Mouse (Mus musculus): ENCODE results near the gene B4galnt1. TPM values are rescaled to one million over a fixed set of nuclear protein-coding genes. Genes with fewer than 3 reads are reported as not detected.
"Not testable (repeated sequence)": the region's sequence is repeated elsewhere in the genome, so short reads cannot be mapped to it uniquely, and the experiment has no call there.

The B4galnt1 gene
- total and polyA plus RNA-seq, 3 experiments: 0.98 to 17.5 (median 2.3) TPM

GRCm38 (mm10) chr10:127147135-127147534 is 17.9 kb upstream of the B4galnt1 start:
- TF ChIP-seq ZNF384 (IDR thresholded peaks at IDR 0.05; ENCODE audit: low read depth, low read length): no peak
- no peak for TF ChIP-seq ZKSCAN1 (IDR thresholded peaks at IDR 0.05; ENCODE audit: borderline replicate concordance, low read depth, low read length)
- TF ChIP-seq HCFC1 (IDR thresholded peaks at IDR 0.05; ENCODE audit: low read depth, low read length): no peak
- no peak for TF ChIP-seq TCF12 (IDR thresholded peaks at IDR 0.05; ENCODE audit: low read depth, low read length)
- TF ChIP-seq ELF1 (IDR thresholded peaks at IDR 0.05; ENCODE audit: low read depth, low read length): no peak
- TF ChIP-seq CTCF (conservative IDR thresholded peaks at IDR 0.05 in 1 of 2, IDR thresholded peaks at IDR 0.05 in 1 of 2; ENCODE audit: low read depth in 2 of 2, low read length in 2 of 2): no peak
- H3K36me3 ChIP-seq (replicated peaks in 1 of 2; ENCODE audit: control insufficient read depth in 1 of 2, insufficient read depth in 1 of 2, low read length in 1 of 2): no peaks in the 10 kb centered on the region
- H3K9ac ChIP-seq (ENCODE audit: insufficient read depth, low read depth): no peak overlapping the region
- no peak overlapping the region for H3K4me2 ChIP-seq (ENCODE audit: insufficient read depth, low read depth, poor library complexity, severe bottlenecking)
- in situ Hi-C loops (cut with MboI; ENCODE audit: low pct_ligation_motif_present, low pct_unique_long_range_greater_than_20kb, low sequenced_read_pairs): no loop called here
- no peak overlapping the region for H3K4me3 ChIP-seq (replicated peaks in 1 of 3; ENCODE audit: low read depth in 2 of 3, low read length in 2 of 3, poor library complexity in 1 of 3)
- H3K9me3 ChIP-seq (replicated peaks; ENCODE audit: low read length): peaks cover under 1% of the 10 kb centered on the region
- peaks cover 2 to 13% of the 10 kb centered on the region in 2 experiments; a peak in 2 of 4 replicates for H3K4me1 ChIP-seq (ENCODE audit: control insufficient read depth in 1 of 2, insufficient read depth in 2 of 2)
- H3K27me3 ChIP-seq (replicated peaks): no peaks in the 10 kb centered on the region
- no peak for DNase-seq (ENCODE audit: extremely low read depth)
- no peaks in the 10 kb centered on the region for H3K79me2 ChIP-seq (replicated peaks; ENCODE audit: control insufficient read depth, extremely low read depth, insufficient read depth, poor library complexity, severe bottlenecking)
- dilution Hi-C loops (cut with MboI; ENCODE audit: extremely low pct_ligation_motif_present, extremely low pct_unique_long_range_greater_than_20kb, low sequenced_read_pairs): no loop called here
- no peak overlapping the region for H3K27ac ChIP-seq (ENCODE audit: insufficient read depth, low read depth)

GRCm38 (mm10) chr10:127150471-127150872 is 14.6 kb upstream of the B4galnt1 start:
- Histone ChIP-seq H3K9me3 (replicated peaks; ENCODE audit: low read length) (peaks cover 3% of the 10 kb centered on the region), H3K4me1 (ENCODE audit: control insufficient read depth in 1 of 2, insufficient read depth in 2 of 2) (peaks cover 0 to 2% of the 10 kb centered on the region in 2 experiments; a peak in 1 of 4 replicates), H3K79me2 (replicated peaks; ENCODE audit: control insufficient read depth, extremely low read depth, insufficient read depth, poor library complexity, severe bottlenecking) (no peaks in the 10 kb centered on the region), H3K27ac (ENCODE audit: insufficient read depth, low read depth) (no peak overlapping the region), H3K9ac (ENCODE audit: insufficient read depth, low read depth) (no peak overlapping the region), H3K27me3 (replicated peaks) (no peaks in the 10 kb centered on the region), H3K36me3 (replicated peaks in 1 of 2; ENCODE audit: control insufficient read depth in 1 of 2, insufficient read depth in 1 of 2, low read length in 1 of 2) (no peaks in the 10 kb centered on the region), H3K4me2 (ENCODE audit: insufficient read depth, low read depth, poor library complexity, severe bottlenecking) (no peak overlapping the region), H3K4me3 (replicated peaks in 1 of 3; ENCODE audit: low read depth in 2 of 3, low read length in 2 of 3, poor library complexity in 1 of 3) (no peak overlapping the region)
- in situ Hi-C loops (cut with MboI; ENCODE audit: low pct_ligation_motif_present, low pct_unique_long_range_greater_than_20kb, low sequenced_read_pairs): no loop called here
- DNase-seq (ENCODE audit: extremely low read depth): no peak
- TF ChIP-seq UBTF (IDR thresholded peaks at IDR 0.05; ENCODE audit: low read depth, low read length) (no peak), POLR2AphosphoS2 (IDR thresholded peaks at IDR 0.05; ENCODE audit: low read depth, low read length) (no peak), NRF1 (IDR thresholded peaks at IDR 0.05; ENCODE audit: low read depth, low read length) (no peak)
- dilution Hi-C loops (cut with MboI; ENCODE audit: extremely low pct_ligation_motif_present, extremely low pct_unique_long_range_greater_than_20kb, low sequenced_read_pairs): no loop called here

GRCm38 (mm10) chr10:127151233-127151632 is 13.8 kb upstream of the B4galnt1 start:
- H3K4me3 ChIP-seq (replicated peaks in 1 of 3; ENCODE audit: low read depth in 2 of 3, low read length in 2 of 3, poor library complexity in 1 of 3); dilution Hi-C loops (cut with MboI; ENCODE audit: extremely low pct_ligation_motif_present, extremely low pct_unique_long_range_greater_than_20kb, low sequenced_read_pairs); H3K36me3 ChIP-seq (replicated peaks in 1 of 2; ENCODE audit: control insufficient read depth in 1 of 2, insufficient read depth in 1 of 2, low read length in 1 of 2); H3K4me1 ChIP-seq (ENCODE audit: control insufficient read depth in 1 of 2, insufficient read depth in 2 of 2); DNase-seq (ENCODE audit: extremely low read depth); H3K27me3 ChIP-seq (replicated peaks); H3K4me2 ChIP-seq (ENCODE audit: insufficient read depth, low read depth, poor library complexity, severe bottlenecking); H3K9me3 ChIP-seq (replicated peaks; ENCODE audit: low read length); in situ Hi-C loops (cut with MboI; ENCODE audit: low pct_ligation_motif_present, low pct_unique_long_range_greater_than_20kb, low sequenced_read_pairs); H3K9ac ChIP-seq (ENCODE audit: insufficient read depth, low read depth); H3K27ac ChIP-seq (ENCODE audit: insufficient read depth, low read depth); H3K79me2 ChIP-seq (replicated peaks; ENCODE audit: control insufficient read depth, extremely low read depth, insufficient read depth, poor library complexity, severe bottlenecking): not testable (repeated sequence)

DNA sequence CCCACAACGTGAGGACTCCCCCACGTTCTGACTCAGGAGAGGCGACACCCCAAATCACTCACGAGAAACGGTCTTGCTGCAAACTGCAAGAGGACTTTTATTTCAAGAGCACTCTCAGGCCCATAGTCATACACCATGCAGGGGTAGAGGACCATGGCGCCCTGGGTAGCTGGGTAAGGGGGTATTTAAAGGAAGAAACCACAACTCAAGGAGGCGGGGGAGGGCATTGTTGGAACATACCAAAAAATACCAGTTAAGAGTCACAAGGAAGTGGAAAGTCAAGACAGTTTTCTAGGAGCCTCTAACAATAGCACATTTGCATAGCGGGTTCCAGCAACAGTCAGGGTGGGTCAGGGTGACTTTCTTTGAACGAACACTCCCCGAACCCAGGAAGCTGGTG is 12.5 kb upstream of the B4galnt1 start:
- dilution Hi-C loops (cut with MboI; ENCODE audit: extremely low pct_ligation_motif_present, extremely low pct_unique_long_range_greater_than_20kb, low sequenced_read_pairs); H3K9me3 ChIP-seq (replicated peaks; ENCODE audit: low read length); H3K36me3 ChIP-seq (replicated peaks in 1 of 2; ENCODE audit: control insufficient read depth in 1 of 2, insufficient read depth in 1 of 2, low read length in 1 of 2); H3K27me3 ChIP-seq (replicated peaks); H3K79me2 ChIP-seq (replicated peaks; ENCODE audit: control insufficient read depth, extremely low read depth, insufficient read depth, poor library complexity, severe bottlenecking); H3K4me1 ChIP-seq (ENCODE audit: control insufficient read depth in 1 of 2, insufficient read depth in 2 of 2); H3K9ac ChIP-seq (ENCODE audit: insufficient read depth, low read depth); H3K4me3 ChIP-seq (replicated peaks in 1 of 3; ENCODE audit: low read depth in 2 of 3, low read length in 2 of 3, poor library complexity in 1 of 3); in situ Hi-C loops (cut with MboI; ENCODE audit: low pct_ligation_motif_present, low pct_unique_long_range_greater_than_20kb, low sequenced_read_pairs); H3K4me2 ChIP-seq (ENCODE audit: insufficient read depth, low read depth, poor library complexity, severe bottlenecking); DNase-seq (ENCODE audit: extremely low read depth); H3K27ac ChIP-seq (ENCODE audit: insufficient read depth, low read depth): not testable (repeated sequence)

Measured in CH12.LX (cell line).